Comparison of ENCODE assay signal across 38 mouse cellular contexts in the genomic region with DNA sequence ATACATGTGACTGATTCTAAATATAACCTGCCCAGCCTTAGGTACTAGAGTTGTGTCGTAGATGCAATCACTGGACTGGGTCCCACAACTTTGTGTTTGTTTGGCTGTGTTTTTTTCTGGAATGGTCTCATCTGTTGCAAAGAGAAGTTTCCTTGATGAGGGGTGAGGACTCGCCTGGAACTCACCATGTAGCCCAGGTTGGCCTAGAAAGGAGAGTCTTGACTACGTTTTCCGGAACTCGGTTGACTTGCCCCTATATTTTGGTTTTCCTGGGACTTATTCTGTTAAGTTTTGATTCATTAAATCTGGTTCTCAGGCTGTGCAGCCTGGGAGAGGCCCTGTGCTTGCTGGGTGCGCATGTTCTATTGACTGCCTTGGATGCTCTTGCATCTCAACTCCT. TPM values are rescaled to one million over a fixed set of nuclear protein-coding genes. Genes with fewer than 3 reads are reported as not detected.
"Had no signal": no experiment of that assay in that cellular context is flagged by ENCODE, and none has a peak within 500 bp of the region (broad histone marks: within the 10 kb centered on the region; RNA-seq: fewer than 3 reads in every experiment).

No protein-coding gene starts in this region.

- H3K36me3 ChIP-seq: embryonic facial prominence, embryonic 10.5 days; embryonic facial prominence, embryonic 12.5 days; embryonic facial prominence, embryonic 13.5 days; embryonic facial prominence, embryonic 15.5 days; forebrain, embryonic 10.5 days; forebrain, embryonic 12.5 days; forebrain, embryonic 15.5 days had no signal

- H3K9ac ChIP-seq: embryonic facial prominence, embryonic 12.5 days; embryonic facial prominence, embryonic 13.5 days; embryonic facial prominence, embryonic 15.5 days; forebrain, embryonic 12.5 days; forebrain, embryonic 13.5 days; forebrain, embryonic 15.5 days; forebrain, postnatal 0 days had no signal

- H3K4me1 ChIP-seq: embryonic facial prominence, embryonic 13.5 days had no signal

- ATAC-seq: forebrain, embryonic 13.5 days; forebrain, embryonic 14.5 days; forebrain, embryonic 15.5 days; forebrain, embryonic 16.5 days; forebrain, postnatal 0 days had no signal

- H3K27ac ChIP-seq: embryonic facial prominence, embryonic 10.5 days; embryonic facial prominence, embryonic 12.5 days; embryonic facial prominence, embryonic 13.5 days; embryonic facial prominence, embryonic 15.5 days; forebrain, embryonic 10.5 days; forebrain, embryonic 12.5 days; forebrain, embryonic 13.5 days; forebrain, embryonic 15.5 days; gastrocnemius, adult 2 months; heart, adult 2 months had no signal

- DNase-seq: cerebellum, adult 2 months; cerebellum, adult 8-10 months; cerebellum, adult 9-10 months; cerebellum, adult 9-11 months; cerebellum, postnatal 10 days; cerebellum, postnatal 14 days; cerebellum, postnatal 25 days; cerebellum, postnatal 36 days; embryo, embryonic 11 days; forebrain, postnatal 0 days; gastrocnemius, adult 2 months; gastrocnemius, postnatal 10 days; gastrocnemius, postnatal 14 days; gastrocnemius, postnatal 25 days; gastrocnemius, postnatal 36 days; heart, adult 2 months had no signal

- H3K4me3 ChIP-seq: embryonic facial prominence, embryonic 10.5 days; embryonic facial prominence, embryonic 12.5 days; embryonic facial prominence, embryonic 13.5 days; embryonic facial prominence, embryonic 15.5 days; erythroblast, embryonic 14.5 days; forebrain, embryonic 10.5 days; forebrain, embryonic 12.5 days; forebrain, embryonic 13.5 days; forebrain, embryonic 15.5 days; gastrocnemius, adult 2 months; heart, adult 2 months had no signal

- H3K9me3 ChIP-seq: embryonic facial prominence, embryonic 10.5 days; embryonic facial prominence, embryonic 12.5 days; embryonic facial prominence, embryonic 13.5 days; embryonic facial prominence, embryonic 15.5 days; forebrain, embryonic 10.5 days; forebrain, embryonic 12.5 days; forebrain, embryonic 13.5 days; forebrain, embryonic 15.5 days had no signal

- H3K4me2 ChIP-seq: embryonic facial prominence, embryonic 12.5 days; embryonic facial prominence, embryonic 13.5 days; embryonic facial prominence, embryonic 15.5 days; forebrain, embryonic 12.5 days; forebrain, embryonic 13.5 days; forebrain, embryonic 15.5 days had no signal

RNA-seq across cellular contexts. Expression of a gene that starts 1.2 kb away (rescaled TPM):
- total RNA-seq: common myeloid progenitor, adult 5-6 weeks; gastrocnemius, adult 18-20 months; gastrocnemius, adult 2 months; gastrocnemius, adult 8-10 months; gastrocnemius, postnatal 10 days; gastrocnemius, postnatal 14 days; gastrocnemius, postnatal 25 days; gastrocnemius, postnatal 36 days; gastrocnemius, postnatal 4 days; granulocyte monocyte progenitor cell, adult 5-6 weeks; heart, adult 2 months; heart, adult 8-10 months had no signal
- polyA plus RNA-seq: erythroblast, embryonic 14.5 days had no signal

RNA-seq across cellular contexts. Expression of a gene that starts 30.1 kb away (rescaled TPM):
- total RNA-seq: common myeloid progenitor, adult 5-6 weeks; forebrain, postnatal 0 days; gastrocnemius, adult 18-20 months; gastrocnemius, adult 2 months; gastrocnemius, adult 8-10 months; gastrocnemius, postnatal 10 days; gastrocnemius, postnatal 14 days; gastrocnemius, postnatal 25 days; gastrocnemius, postnatal 36 days; gastrocnemius, postnatal 4 days; granulocyte monocyte progenitor cell, adult 5-6 weeks; heart, adult 2 months; heart, adult 8-10 months had no signal
- polyA plus RNA-seq: cerebellum, adult 2 months; cortical plate, adult 2 months; embryonic facial prominence, embryonic 11.5 days; embryonic facial prominence, embryonic 13.5 days; embryonic facial prominence, embryonic 15.5 days; erythroblast, embryonic 14.5 days; forebrain, embryonic 10.5 days; forebrain, embryonic 11.5 days; forebrain, embryonic 12.5 days; forebrain, embryonic 13.5 days; forebrain, embryonic 14.5 days; forebrain, embryonic 15.5 days; forebrain, embryonic 16.5 days; forebrain, postnatal 0 days; frontal cortex, adult 2 months; gonadal fat pad, adult 2 months; heart, adult 2 months had no signal

RNA-seq across cellular contexts. Expression of a gene that starts 33.4 kb away (rescaled TPM):
- total RNA-seq: common myeloid progenitor, adult 5-6 weeks; forebrain, postnatal 0 days; gastrocnemius, adult 18-20 months; gastrocnemius, adult 2 months; gastrocnemius, adult 8-10 months; gastrocnemius, postnatal 10 days; gastrocnemius, postnatal 14 days; gastrocnemius, postnatal 36 days; gastrocnemius, postnatal 4 days; granulocyte monocyte progenitor cell, adult 5-6 weeks; heart, adult 2 months; heart, adult 8-10 months had no signal
- polyA plus RNA-seq: embryonic facial prominence, embryonic 11.5 days; embryonic facial prominence, embryonic 15.5 days; erythroblast, embryonic 14.5 days; forebrain, embryonic 10.5 days; forebrain, embryonic 11.5 days; forebrain, embryonic 12.5 days; forebrain, embryonic 15.5 days; forebrain, embryonic 16.5 days; forebrain, postnatal 0 days; gonadal fat pad, adult 2 months; heart, adult 2 months had no signal
